Mouse (Mus musculus): ENCODE measurements around the gene Hormad2. TPM values are rescaled to one million over a fixed set of nuclear protein-coding genes. Genes with fewer than 3 reads are reported as not detected.

Hormad2 gene
- polyA plus RNA-seq, 1 experiment from 2014 or later: 0.17 TPM

- Histone ChIP-seq H3K27ac (no peak overlapping the region), H3K9ac (no peak overlapping the region), H3K4me1 (0 out of 2 replicates have a peak, but pooled peaks cover 2% of the 10 kb centered on the region), H3K9me3 (no peaks in the 10 kb centered on the region), H3K27me3 (replicated peaks) (no peaks in the 10 kb centered on the region), H3K4me2 (no peak overlapping the region), H3K4me3 (replicated peaks) (no peak overlapping the region), H3K36me3 (no peaks in the 10 kb centered on the region)
- 33% methylated on average over 10 of the region's 10 CpGs for WGBS
- ATAC-seq (ENCODE audit: insufficient read depth, low FRiP score, low read depth): no peak
These were observed 104.9 kb downstream of the Hormad2 start for GRCm38 (mm10) chr11:4335810-4336692.

GRCm38 (mm10) chr11:4332961-4333360 lies 107.9 kb downstream of the Hormad2 start:
- H3K9ac ChIP-seq: no peak overlapping the region
- ATAC-seq (ENCODE audit: insufficient read depth, low FRiP score, low read depth): no peak
- H3K36me3 ChIP-seq: no peaks in the 10 kb centered on the region
- no peaks in the 10 kb centered on the region for H3K27me3 ChIP-seq (replicated peaks)
- no peak overlapping the region for H3K27ac ChIP-seq
- no peaks in the 10 kb centered on the region for H3K4me1 ChIP-seq
- no peak overlapping the region for H3K4me3 ChIP-seq (replicated peaks)
- H3K9me3 ChIP-seq: no peaks in the 10 kb centered on the region
- no peak overlapping the region for H3K4me2 ChIP-seq
- 84% methylated on average over 2 of the region's 2 CpGs for WGBS

- 66% methylated on average over 3 of the region's 3 CpGs for WGBS
- Histone ChIP-seq H3K4me1 (no peaks in the 10 kb centered on the region), H3K27ac (no peak overlapping the region), H3K36me3 (no peaks in the 10 kb centered on the region), H3K9me3 (no peaks in the 10 kb centered on the region), H3K27me3 (replicated peaks) (no peaks in the 10 kb centered on the region), H3K4me2 (no peak overlapping the region), H3K9ac (no peak overlapping the region), H3K4me3 (replicated peaks) (no peak overlapping the region)
- no peak for ATAC-seq (ENCODE audit: insufficient read depth, low FRiP score, low read depth)
These were observed 112.7 kb downstream of the Hormad2 start for GRCm38 (mm10) chr11:4328188-4328587.

- H3K9me3 ChIP-seq: no peaks in the 10 kb centered on the region
- ATAC-seq (ENCODE audit: insufficient read depth, low FRiP score, low read depth): no peak
- H3K27me3 ChIP-seq (replicated peaks): no peaks in the 10 kb centered on the region
- no peak overlapping the region for H3K9ac ChIP-seq
- H3K4me2 ChIP-seq: no peak overlapping the region
- H3K4me1 ChIP-seq: no peaks in the 10 kb centered on the region
- 65% methylated on average over 11 of the region's 11 CpGs for WGBS
- no peak overlapping the region for H3K27ac ChIP-seq
- no peaks in the 10 kb centered on the region for H3K36me3 ChIP-seq
- H3K4me3 ChIP-seq (replicated peaks): no peak overlapping the region
These were observed 117.4 kb downstream of the Hormad2 start for GRCm38 (mm10) chr11:4323481-4323880.

- no peaks in the 10 kb centered on the region for H3K4me1 ChIP-seq
- H3K9ac ChIP-seq: no peak overlapping the region
- H3K27me3 ChIP-seq (replicated peaks): no peaks in the 10 kb centered on the region
- H3K4me3 ChIP-seq (replicated peaks): no peak overlapping the region
- H3K27ac ChIP-seq: no peak overlapping the region
- no peak overlapping the region for H3K4me2 ChIP-seq
- WGBS: 46% methylated on average over 6 of the region's 6 CpGs
- ATAC-seq (ENCODE audit: insufficient read depth, low FRiP score, low read depth): no peak
- no peaks in the 10 kb centered on the region for H3K36me3 ChIP-seq
- H3K9me3 ChIP-seq: no peaks in the 10 kb centered on the region
These were observed 118.0 kb downstream of the Hormad2 start for GRCm38 (mm10) chr11:4322943-4323342.

DNA sequence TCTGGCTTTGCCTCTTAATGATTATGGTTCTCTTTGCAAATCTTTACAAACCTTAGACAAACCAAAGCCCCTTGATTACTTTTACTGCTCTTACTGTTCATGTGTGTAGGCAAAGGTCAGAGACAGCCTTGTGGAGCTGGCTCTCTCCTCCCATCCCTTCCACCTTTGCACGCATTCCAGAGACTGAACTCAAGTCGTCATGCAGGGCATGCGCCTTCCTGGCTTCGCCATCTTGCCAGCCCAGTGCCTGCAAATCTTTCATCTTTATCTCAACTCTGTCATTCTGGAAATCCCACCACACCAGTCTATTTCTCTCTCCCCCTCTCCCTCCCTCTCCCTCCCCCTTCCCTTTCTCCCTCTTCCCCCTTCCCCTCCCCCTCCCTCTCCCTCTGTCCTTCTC lies 120.0 kb downstream of the Hormad2 start:
- Histone ChIP-seq H3K4me1 (no peaks in the 10 kb centered on the region), H3K4me2 (no peak overlapping the region), H3K27me3 (replicated peaks) (no peaks in the 10 kb centered on the region), H3K36me3 (no peaks in the 10 kb centered on the region), H3K9me3 (no peaks in the 10 kb centered on the region), H3K9ac (no peak overlapping the region), H3K27ac (no peak overlapping the region), H3K4me3 (replicated peaks) (no peak overlapping the region)
- ATAC-seq (ENCODE audit: insufficient read depth, low FRiP score, low read depth): no peak
- WGBS: 45% methylated on average over 4 of the region's 4 CpGs

DNA sequence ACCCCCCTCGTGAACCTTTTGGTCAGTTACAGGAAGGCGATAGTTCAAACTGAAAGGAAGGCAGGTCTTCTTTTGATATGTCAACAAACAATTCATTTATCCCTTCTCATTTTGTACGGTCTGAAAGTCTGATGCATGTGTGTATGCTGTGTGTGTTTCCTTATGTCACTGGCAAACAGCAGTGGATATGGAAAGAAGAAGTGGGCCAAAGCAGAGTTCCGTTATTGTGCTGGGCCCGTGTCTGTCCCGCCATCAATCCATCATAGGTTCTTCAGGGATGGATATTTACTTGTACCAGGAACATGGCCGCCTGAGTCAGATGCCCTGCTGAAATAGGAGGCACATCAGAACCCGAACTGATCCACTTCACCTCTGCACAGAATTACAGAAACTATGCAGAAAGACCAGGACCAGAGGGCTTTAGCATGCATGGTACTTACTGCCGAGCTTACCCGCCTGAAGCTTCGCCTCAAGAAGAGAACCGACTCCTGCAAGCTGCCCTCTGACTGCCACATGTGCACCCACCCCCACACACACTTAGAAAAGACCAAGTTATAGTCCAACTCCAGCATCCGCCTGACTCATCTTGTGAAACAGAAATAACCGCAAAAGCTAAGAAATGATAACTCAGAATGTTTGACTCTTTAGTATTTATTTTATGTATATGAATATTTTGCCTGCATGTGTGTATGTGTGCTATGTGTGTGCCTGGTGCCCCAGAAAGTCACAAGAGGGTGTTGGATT lies 121.5 kb downstream of the Hormad2 start:
- Histone ChIP-seq H3K4me3 (replicated peaks) (no peak overlapping the region), H3K4me2 (no peak overlapping the region), H3K27me3 (replicated peaks) (no peaks in the 10 kb centered on the region), H3K27ac (no peak overlapping the region), H3K9me3 (no peaks in the 10 kb centered on the region), H3K36me3 (no peaks in the 10 kb centered on the region), H3K4me1 (no peaks in the 10 kb centered on the region), H3K9ac (no peak overlapping the region)
- no peak for ATAC-seq (ENCODE audit: insufficient read depth, low FRiP score, low read depth)
- WGBS: 85% methylated on average over 14 of the region's 14 CpGs

DNA sequence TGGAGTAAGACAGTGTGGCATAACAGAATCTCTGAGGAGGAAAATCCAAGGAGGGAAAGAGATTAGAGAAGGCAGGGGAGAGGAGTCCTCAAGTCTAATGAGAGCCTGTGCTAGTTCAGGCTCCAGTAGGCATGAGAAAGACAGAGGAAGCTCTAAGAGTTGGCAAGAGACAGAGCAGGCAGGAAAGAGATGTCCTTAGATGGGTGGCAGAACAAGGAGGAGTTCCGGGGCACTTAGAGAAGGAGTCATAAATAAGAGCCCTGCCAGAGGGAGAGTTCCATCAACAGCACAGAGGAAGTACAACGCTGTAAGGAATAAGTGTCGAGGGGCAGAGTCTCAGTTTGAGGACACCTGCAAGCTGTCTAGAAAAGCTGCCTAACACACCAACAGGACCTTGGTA lies 122.9 kb downstream of the Hormad2 start:
- H3K27me3 ChIP-seq (replicated peaks): no peaks in the 10 kb centered on the region
- H3K36me3 ChIP-seq: no peaks in the 10 kb centered on the region
- no peaks in the 10 kb centered on the region for H3K4me1 ChIP-seq
- H3K4me3 ChIP-seq (replicated peaks): no peak overlapping the region
- H3K9me3 ChIP-seq: no peaks in the 10 kb centered on the region
- H3K9ac ChIP-seq: no peak overlapping the region
- no peak overlapping the region for H3K27ac ChIP-seq
- 42% methylated on average over 3 of the region's 3 CpGs for WGBS
- ATAC-seq (ENCODE audit: insufficient read depth, low FRiP score, low read depth): no peak
- H3K4me2 ChIP-seq: no peak overlapping the region

GRCm38 (mm10) chr11:4317287-4317686 lies 123.6 kb downstream of the Hormad2 start:
- no peak for ATAC-seq (ENCODE audit: insufficient read depth, low FRiP score, low read depth)
- H3K9ac ChIP-seq: no peak overlapping the region
- H3K27me3 ChIP-seq (replicated peaks): no peaks in the 10 kb centered on the region
- no peak overlapping the region for H3K27ac ChIP-seq
- no peaks in the 10 kb centered on the region for H3K9me3 ChIP-seq
- H3K36me3 ChIP-seq: no peaks in the 10 kb centered on the region
- H3K4me3 ChIP-seq (replicated peaks): no peak overlapping the region
- WGBS: 37% methylated on average over 5 of the region's 5 CpGs
- H3K4me1 ChIP-seq: no peaks in the 10 kb centered on the region
- no peak overlapping the region for H3K4me2 ChIP-seq

GRCm38 (mm10) chr11:4312180-4312579 lies 128.7 kb downstream of the Hormad2 start:
- no peak overlapping the region for H3K9ac ChIP-seq
- H3K4me2 ChIP-seq: no peak overlapping the region
- WGBS: 72% methylated on average over 4 of the region's 4 CpGs
- no peak overlapping the region for H3K27ac ChIP-seq
- no peaks in the 10 kb centered on the region for H3K36me3 ChIP-seq
- no peak for ATAC-seq (ENCODE audit: insufficient read depth, low FRiP score, low read depth)
- H3K27me3 ChIP-seq (replicated peaks): no peaks in the 10 kb centered on the region
- no peak overlapping the region for H3K4me3 ChIP-seq (replicated peaks)
- peaks cover 13% of the 10 kb centered on the region; the same call in 1 of the 2 replicates for H3K4me1 ChIP-seq
- no peaks in the 10 kb centered on the region for H3K9me3 ChIP-seq

- Histone ChIP-seq H3K4me1 (peaks cover 13% of the 10 kb centered on the region; the same call in 1 of the 2 replicates), H3K9me3 (no peaks in the 10 kb centered on the region), H3K9ac (no peak overlapping the region), H3K27ac (no peak overlapping the region), H3K36me3 (no peaks in the 10 kb centered on the region), H3K4me2 (no peak overlapping the region), H3K4me3 (replicated peaks) (no peak overlapping the region), H3K27me3 (replicated peaks) (no peaks in the 10 kb centered on the region)
- no peak for ATAC-seq (ENCODE audit: insufficient read depth, low FRiP score, low read depth)
- WGBS: 87% methylated on average over 4 of the region's 4 CpGs
These were observed 130.6 kb downstream of the Hormad2 start for GRCm38 (mm10) chr11:4310324-4310723.

DNA sequence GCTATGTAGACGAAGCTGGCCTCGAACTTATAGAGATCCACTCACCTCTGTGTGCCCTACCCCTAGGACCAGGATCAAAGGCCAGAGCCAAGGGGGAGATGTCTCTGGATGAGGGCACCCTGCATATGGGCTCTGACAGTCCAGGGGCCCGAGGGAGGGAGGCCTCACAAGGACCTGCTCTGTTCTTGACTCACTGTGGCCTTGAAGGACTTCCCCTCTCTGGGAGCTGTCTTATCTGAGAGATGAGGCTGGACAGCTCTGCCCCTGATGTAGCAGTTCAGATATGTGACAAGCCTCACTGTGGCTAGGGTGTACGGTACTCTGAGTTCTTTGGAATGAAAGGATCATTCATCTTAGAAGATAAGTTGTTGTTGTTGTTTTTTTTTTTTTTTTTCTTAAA lies 131.3 kb downstream of the Hormad2 start:
- 70% methylated on average over 4 of the region's 4 CpGs for WGBS
- Histone ChIP-seq H3K27ac (no peak overlapping the region), H3K4me3 (replicated peaks) (no peak overlapping the region), H3K4me2 (no peak overlapping the region), H3K9ac (no peak overlapping the region), H3K36me3 (no peaks in the 10 kb centered on the region), H3K27me3 (replicated peaks) (no peaks in the 10 kb centered on the region), H3K9me3 (no peaks in the 10 kb centered on the region), H3K4me1 (peaks cover 13% of the 10 kb centered on the region; the same call in 1 of the 2 replicates)
- ATAC-seq (ENCODE audit: insufficient read depth, low FRiP score, low read depth): no peak; the same call in 1 of the 2 replicates
